9 mouse cellular contexts compared by ENCODE assay signal in genomic region chr12:58964583-58964982, GRCm38 (mm10). TPM values are rescaled to one million over a fixed set of nuclear protein-coding genes. Genes with fewer than 3 reads are reported as not detected.
DNase-seq lines count a peak whose midpoint lies in the region; ATAC-seq and TF ChIP-seq lines count a peak whose summit lies in the region.
"Had no signal": no experiment of that assay in that cellular context is flagged by ENCODE, and none has a peak within 500 bp of the region (broad histone marks: within the 10 kb centered on the region; RNA-seq: fewer than 3 reads in every experiment).

No protein-coding gene starts in this region.

- H3K9me3 ChIP-seq in intestine, postnatal 0 days (ENCODE audit: control insufficient read depth): no peaks in the 10 kb centered on the region
- H3K9me3 ChIP-seq in neural tube, embryonic 13.5 days: no peaks in the 10 kb centered on the region
- H3K9me3 ChIP-seq: heart, embryonic 15.5 days had no signal

- TF ChIP-seq CTCF in lung, adult 2 months (IDR thresholded peaks at IDR 0.05; ENCODE audit: insufficient read depth, low read length): peak; percentile 67
- TF ChIP-seq CTCF in intestine, postnatal 0 days (IDR thresholded peaks at IDR 0.05; ENCODE audit: low read depth): peak; percentile 78

- peaks cover 71% of the 10 kb centered on the region for H3K36me3 ChIP-seq in intestine, postnatal 0 days (ENCODE audit: control insufficient read depth, insufficient read depth)
- H3K36me3 ChIP-seq in neural tube, embryonic 13.5 days: peaks cover 72% of the 10 kb centered on the region

- H3K4me2 ChIP-seq in intestine, postnatal 0 days (replicated peaks; ENCODE audit: low read depth): no peak overlapping the region
- no peak overlapping the region for H3K4me2 ChIP-seq in neural tube, embryonic 13.5 days
- H3K4me2 ChIP-seq: heart, embryonic 15.5 days had no signal

- no peaks in the 10 kb centered on the region for H3K27me3 ChIP-seq in intestine, postnatal 0 days (replicated peaks; ENCODE audit: control insufficient read depth, insufficient read depth, low read length)
- H3K27me3 ChIP-seq in neural tube, embryonic 13.5 days: no peaks in the 10 kb centered on the region
- H3K27me3 ChIP-seq: heart, embryonic 15.5 days had no signal

- H3K4me1 ChIP-seq in lung, adult 2 months (ENCODE audit: control insufficient read depth, insufficient read depth, low read length): no peaks in the 10 kb centered on the region
- no peaks in the 10 kb centered on the region for H3K4me1 ChIP-seq in intestine, postnatal 0 days (replicated peaks; ENCODE audit: control insufficient read depth, insufficient read depth, low read length)
- no peaks in the 10 kb centered on the region for H3K4me1 ChIP-seq in neural tube, embryonic 13.5 days (replicated peaks)

- 68% methylated on average over 4 of the region's 4 CpGs for WGBS in lung, adult 2 months
- 66% methylated on average over 4 of the region's 4 CpGs for WGBS in intestine, postnatal 0 days
- 70% methylated on average over 4 of the region's 4 CpGs for WGBS in neural tube, embryonic 13.5 days

- H3K9ac ChIP-seq in intestine, postnatal 0 days (ENCODE audit: low read depth, low read length): no peak overlapping the region
- H3K9ac ChIP-seq in neural tube, embryonic 13.5 days: no peak overlapping the region
- H3K9ac ChIP-seq: heart, embryonic 15.5 days had no signal

- DNase-seq in adrenal gland, postnatal 10 days: peak; percentile 17
- DNase-seq in adrenal gland, postnatal 4 days (ENCODE audit: low spot score in 2 of 2): no peak
- no peak for DNase-seq in lung, adult 2 months
- no peak for DNase-seq in lung, adult 18-20 months
- DNase-seq in embryo, embryonic 10.5 days (ENCODE audit: low spot score): peak; percentile 49
- DNase-seq in Muller cell, postnatal 12 days (ENCODE audit: inconsistent ontology term): no peak

- no peak for TF ChIP-seq POLR2A in lung, adult 2 months (IDR thresholded peaks at IDR 0.05; ENCODE audit: borderline replicate concordance, extremely low read depth, low read depth, low read length)

- no peak overlapping the region for H3K27ac ChIP-seq in intestine, postnatal 0 days (ENCODE audit: low read depth, low read length)
- no peak overlapping the region for H3K27ac ChIP-seq in neural tube, embryonic 13.5 days (replicated peaks)
- H3K27ac ChIP-seq: heart, embryonic 15.5 days had no signal

- no peak for ATAC-seq in intestine, postnatal 0 days
- peak; percentile 57 for ATAC-seq in neural tube, embryonic 13.5 days (ENCODE audit: low read depth)

- H3K4me3 ChIP-seq in lung, adult 2 months (replicated peaks; ENCODE audit: extremely low read depth, low read depth, low read length): no peak overlapping the region
- H3K4me3 ChIP-seq in intestine, postnatal 0 days (ENCODE audit: low read depth, low read length): no peak overlapping the region
- H3K4me3 ChIP-seq in neural tube, embryonic 13.5 days: no peak overlapping the region
- H3K4me3 ChIP-seq: heart, embryonic 15.5 days had no signal

RNA-seq across cellular contexts. Expression of gene Sec23a, which starts 47.2 kb away (rescaled TPM):
- total RNA-seq in adrenal gland, postnatal 10 days (2021): 10 to 100 TPM; 45.3 to 45.6 TPM
- total RNA-seq in adrenal gland, postnatal 4 days (2021): 10 to 100 TPM; 48.1 to 53.7 TPM
- polyA plus RNA-seq in lung, adult 2 months (2012; rRNA removed): 8.6 and 13.0 TPM in 2 replicates
- polyA plus RNA-seq in intestine, postnatal 0 days (2015; fragmentation: Nextera tagmentation; extraction: Ambion mirVana): 120 and 124 TPM in 2 replicates
- 101 and 110 TPM in 2 replicates for polyA plus RNA-seq in neural tube, embryonic 13.5 days (2015; fragmentation: Nextera tagmentation; extraction: Ambion mirVana)

RNA-seq across cellular contexts. Expression of gene Gemin2, which starts 48.6 kb away (rescaled TPM):
- 10 to 100 TPM; 11.1 to 13.5 TPM for total RNA-seq in adrenal gland, postnatal 10 days (2021)
- 10 to 100 TPM; 13.6 to 15.0 TPM for total RNA-seq in adrenal gland, postnatal 4 days (2021)
- polyA plus RNA-seq in lung, adult 2 months (2012; rRNA removed): 1.9 and 2.9 TPM in 2 replicates
- 7.7 and 8.8 TPM in 2 replicates for polyA plus RNA-seq in intestine, postnatal 0 days (2015; fragmentation: Nextera tagmentation; extraction: Ambion mirVana)
- 15.6 and 19.6 TPM in 2 replicates for polyA plus RNA-seq in neural tube, embryonic 13.5 days (2015; fragmentation: Nextera tagmentation; extraction: Ambion mirVana)

Comparison
In these comparisons a context has a peak if more than half of its experiments do, and no peak if none do; other contexts are left out.
1. DNase-seq: peak in adrenal gland, postnatal 10 days (single experiment) and embryo, embryonic 10.5 days (single experiment); none in adrenal gland, postnatal 4 days (0 of 2), lung, adult 2 months (single experiment), lung, adult 18-20 months (0 of 2) and Muller cell, postnatal 12 days (single experiment).